Mouse (Mus musculus) erythroblast, embryonic 14.5 days (primary cell): ENCODE results near the gene Hoxa10.

Experiments used
- GATA1 ChIP-seq: IDR thresholded peaks from 2 replicates; pipeline ENCODE4 v1.6.1; 2012; ENCODE audit warnings: low read length, inconsistent platforms, mixed read lengths
- TAL1 ChIP-seq: IDR thresholded peaks from 3 replicates; pipeline ENCODE4 v1.6.1; 2012; ENCODE audit warnings: low read length, inconsistent platforms, mixed read lengths

GRCm38 (mm10) chr6:52191860-52192550 is 48.6 kb downstream of the Hoxa10 start:
- TF ChIP-seq TAL1: no peak
- no peak for TF ChIP-seq GATA1
